Mouse (Mus musculus) heart, adult 2 months (tissue): ENCODE measurements around the gene Ypel2.

Source experiments
- CTCF ChIP-seq: fragments of 200-600 bp; IDR thresholded peaks from 2 replicates; pipeline ENCODE4 v1.8.1; 2022; ENCODE audit warnings: antibody characterized with exemption, mild to moderate bottlenecking, moderate library complexity
- EP300 ChIP-seq: fragments of 200-500 bp; IDR thresholded peaks from 2 replicates; pipeline ENCODE4 v1.6.1; 2011; ENCODE audit warnings: low read depth, low read length, control low read depth; ENCODE audit not compliant: insufficient read depth
- POLR2A ChIP-seq: fragments of 200-500 bp; IDR thresholded peaks from 2 replicates; pipeline ENCODE4 v1.6.1; 2011; ENCODE audit warnings: mild to moderate bottlenecking, low read depth, low read length, control low read depth; ENCODE audit not compliant: insufficient read depth

DNA sequence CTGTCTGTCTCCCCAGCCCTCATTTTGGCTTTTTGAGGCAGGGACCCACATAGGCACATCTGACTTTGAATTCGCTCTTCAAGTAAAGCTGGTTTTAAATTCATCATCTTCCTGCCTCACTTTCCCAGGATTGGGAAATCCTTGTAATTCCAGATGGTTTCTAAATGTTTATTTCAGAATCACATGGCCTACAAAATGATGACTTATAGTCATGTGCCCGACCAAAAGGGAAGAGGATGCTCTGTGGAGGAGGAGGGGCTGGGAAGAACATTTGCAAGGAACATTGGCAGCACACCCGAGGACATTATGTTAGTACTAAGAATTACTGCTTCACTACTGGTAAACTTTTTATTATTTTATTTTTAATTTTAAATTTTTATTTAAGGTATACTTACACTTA lies 31.8 kb upstream of the Ypel2 start:
- TF ChIP-seq CTCF: no peak
- 0 out of 2 replicates have a peak, but pooled peaks have one; percentile 53 for TF ChIP-seq EP300
- 0 out of 2 replicates have a peak, but pooled peaks have one; percentile 21 for TF ChIP-seq POLR2A
